Mouse (Mus musculus): ENCODE data around the gene Pno1.

- TF ChIP-seq CTCF (IDR thresholded peaks at IDR 0.05; ENCODE audit: control insufficient read depth, insufficient read depth, insufficient read length) (no peak), MAX (IDR thresholded peaks at IDR 0.05) (no peak), CEBPB (IDR thresholded peaks at IDR 0.05; ENCODE audit: low read depth) (no peak), USF1 (IDR thresholded peaks at IDR 0.05; ENCODE audit: low read depth) (no peak), MYOG (IDR thresholded peaks at IDR 0.05; ENCODE audit: control insufficient read depth, extremely low read depth, insufficient read length) (no peak)
These were observed 45.5 kb upstream of the Pno1 start for GRCm38 (mm10) chr11:17256813-17257365.

Measured in C2C12 (cell line).